Mouse (Mus musculus): ENCODE measurements around the gene Scn4b. TPM values are rescaled to one million over a fixed set of nuclear protein-coding genes. Genes with fewer than 3 reads are reported as not detected.

The Scn4b gene
- polyA plus RNA-seq, 1 experiment from 2014 or later, result 0.09 TPM

GRCm38 (mm10) chr9:45170150-45170549 is 32.0 kb downstream of the Scn4b start:
- no peaks in the 10 kb centered on the region for H3K27me3 ChIP-seq
- H3K4me2 ChIP-seq, result no peak overlapping the region
- no peak overlapping the region for H3K9ac ChIP-seq
- ATAC-seq (ENCODE audit: low read depth) (no peak), DNase-seq (no peak)
- no peaks in the 10 kb centered on the region for H3K36me3 ChIP-seq
- 70% methylated on average over 5 of the region's 5 CpGs for WGBS (ENCODE audit: insufficient replicate concordance)
- 0 out of 2 replicates have a peak, but pooled peaks cover 5% of the 10 kb centered on the region for H3K9me3 ChIP-seq (replicated peaks)
- no peaks in the 10 kb centered on the region for H3K4me1 ChIP-seq (replicated peaks)
- H3K27ac ChIP-seq, result no peak overlapping the region
- H3K4me3 ChIP-seq (replicated peaks), result no peak overlapping the region

DNA sequence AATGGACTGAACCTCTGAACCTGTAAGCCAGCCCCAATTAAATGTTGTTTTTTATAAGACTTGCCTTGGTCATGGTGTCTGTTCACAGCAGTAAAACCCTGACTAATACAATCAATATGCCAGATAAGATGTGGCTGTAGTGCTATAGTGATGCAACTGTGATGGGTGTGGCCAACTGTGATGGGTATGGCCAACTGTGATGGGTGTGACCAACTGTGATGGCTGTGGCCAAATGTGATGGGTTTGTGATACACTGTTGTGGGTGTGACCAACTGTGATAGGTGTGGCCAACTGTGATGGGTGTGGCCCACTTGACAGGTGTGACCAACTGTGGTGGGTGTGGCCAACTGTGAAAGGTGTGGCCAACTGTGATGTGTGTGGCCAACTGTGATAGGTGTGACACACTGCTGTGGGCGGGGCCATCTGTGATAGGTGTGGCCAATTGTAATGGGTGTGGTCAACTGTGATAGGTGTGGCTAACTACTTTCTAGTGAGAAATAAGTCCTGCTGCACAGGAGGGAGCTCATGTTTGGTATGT is 32.9 kb downstream of the Scn4b start:
- H3K4me1 ChIP-seq (replicated peaks), result no peaks in the 10 kb centered on the region
- no peak for DNase-seq
- H3K4me2 ChIP-seq, result no peak overlapping the region
- 0 out of 2 replicates have a peak, but pooled peaks cover 5% of the 10 kb centered on the region for H3K9me3 ChIP-seq (replicated peaks)
- WGBS (ENCODE audit: insufficient replicate concordance), result 44% methylated on average over 1 of the region's 1 CpGs
- no peak overlapping the region for H3K9ac ChIP-seq
- H3K4me3 ChIP-seq (replicated peaks), result no peak overlapping the region
- H3K27ac ChIP-seq, result no peak overlapping the region
- no peaks in the 10 kb centered on the region for H3K27me3 ChIP-seq
- no peak for ATAC-seq (ENCODE audit: low read depth)
- H3K36me3 ChIP-seq, result no peaks in the 10 kb centered on the region

GRCm38 (mm10) chr9:45173475-45173874 is 35.3 kb downstream of the Scn4b start:
- Histone ChIP-seq H3K27me3 (no peaks in the 10 kb centered on the region), H3K9ac (no peak overlapping the region), H3K4me1 (replicated peaks) (no peaks in the 10 kb centered on the region), H3K27ac (no peak overlapping the region), H3K9me3 (replicated peaks) (0 out of 2 replicates have a peak, but pooled peaks cover 5% of the 10 kb centered on the region), H3K4me2 (no peak overlapping the region), H3K4me3 (replicated peaks) (no peak overlapping the region), H3K36me3 (no peaks in the 10 kb centered on the region)
- 56% methylated on average over 3 of the region's 3 CpGs for WGBS (ENCODE audit: insufficient replicate concordance)
- DNase-seq (no peak), ATAC-seq (ENCODE audit: low read depth) (no peak)

GRCm38 (mm10) chr9:45179282-45179681 is 41.1 kb downstream of the Scn4b start:
- DNase-seq, result no peak
- H3K27ac ChIP-seq, result no peak overlapping the region
- H3K4me2 ChIP-seq, result no peak overlapping the region
- H3K4me1 ChIP-seq (replicated peaks), result peaks cover 5% of the 10 kb centered on the region; the same call in 1 of the 2 replicates
- no peak for ATAC-seq (ENCODE audit: low read depth)
- no peak overlapping the region for H3K4me3 ChIP-seq (replicated peaks)
- no peak overlapping the region for H3K9ac ChIP-seq
- H3K9me3 ChIP-seq (replicated peaks), result no peaks in the 10 kb centered on the region
- no peaks in the 10 kb centered on the region for H3K36me3 ChIP-seq
- H3K27me3 ChIP-seq, result no peaks in the 10 kb centered on the region
- 63% methylated on average over 5 of the region's 5 CpGs for WGBS (ENCODE audit: insufficient replicate concordance)

GRCm38 (mm10) chr9:45181770-45182169 is 43.6 kb downstream of the Scn4b start, which contains the start of gene BC049352:
Gene BC049352 (plus strand): TSS chr9:45182007.
- Histone ChIP-seq H3K36me3 (no peaks in the 10 kb centered on the region), H3K4me3 (replicated peaks) (no peak within 1 kb of the TSS), H3K9me3 (replicated peaks) (no peaks in the 10 kb centered on the region), H3K4me2 (no peak within 1 kb of the TSS), H3K4me1 (replicated peaks) (peaks cover 5% of the 10 kb centered on the region; the same call in 1 of the 2 replicates), H3K27ac (no peak within 1 kb of the TSS), H3K27me3 (no peaks in the 10 kb centered on the region), H3K9ac (no peak within 1 kb of the TSS)
- DNase-seq (no peak), ATAC-seq (ENCODE audit: low read depth) (no peak)
- 5% methylated on average over 2 of the region's 2 CpGs for WGBS (ENCODE audit: insufficient replicate concordance)

DNA sequence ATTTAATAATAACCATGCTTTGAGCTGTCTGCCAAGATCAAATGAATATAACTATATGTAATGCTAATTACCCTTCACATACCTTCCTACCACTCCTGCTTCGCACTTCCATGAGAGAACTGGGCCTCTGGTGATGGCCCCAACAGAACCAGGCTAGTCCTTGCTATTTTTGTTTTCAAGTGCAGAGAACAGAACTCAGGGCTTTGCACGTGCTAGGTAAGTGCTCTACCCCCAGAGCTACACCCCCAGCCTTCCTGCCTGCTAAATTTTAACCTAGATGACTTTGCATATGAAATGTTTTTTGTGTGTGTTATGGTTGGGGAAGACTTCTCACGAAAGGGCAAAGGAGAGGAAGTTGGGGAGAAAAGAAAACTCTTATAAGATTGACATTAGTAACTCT is 44.3 kb downstream of the Scn4b start:
- Histone ChIP-seq H3K9ac (no peak overlapping the region), H3K4me3 (replicated peaks) (no peak overlapping the region), H3K4me1 (replicated peaks) (peaks cover 5% of the 10 kb centered on the region; the same call in 1 of the 2 replicates), H3K27ac (no peak overlapping the region), H3K9me3 (replicated peaks) (no peaks in the 10 kb centered on the region), H3K27me3 (no peaks in the 10 kb centered on the region), H3K4me2 (no peak overlapping the region), H3K36me3 (no peaks in the 10 kb centered on the region)
- no peak for ATAC-seq (ENCODE audit: low read depth)
- DNase-seq, result no peak
- 28% methylated on average over 3 of the region's 3 CpGs for WGBS (ENCODE audit: insufficient replicate concordance)

DNA sequence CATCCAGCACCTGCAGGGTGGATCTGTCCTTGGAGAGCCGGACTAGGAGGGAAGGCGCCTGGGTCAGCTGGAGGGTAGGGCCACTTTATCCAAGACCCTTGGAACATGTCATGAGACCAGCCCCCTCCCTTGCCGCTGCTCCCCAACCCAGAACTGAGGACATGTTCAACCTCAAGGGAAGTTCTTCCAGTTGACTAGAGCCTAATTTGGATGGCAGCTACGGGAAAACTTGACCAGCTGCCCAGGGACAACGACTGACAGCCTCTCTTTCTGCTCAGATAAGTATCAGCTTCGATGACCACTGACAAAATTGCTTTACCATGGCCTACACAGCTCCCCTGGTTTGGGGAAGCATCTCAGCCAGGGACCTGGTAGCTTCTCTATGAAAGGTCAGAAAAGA is 45.1 kb downstream of the Scn4b start:
- no peak overlapping the region for H3K4me3 ChIP-seq (replicated peaks)
- H3K27me3 ChIP-seq, result no peaks in the 10 kb centered on the region
- no peak overlapping the region for H3K27ac ChIP-seq
- no peak overlapping the region for H3K4me2 ChIP-seq
- no peak overlapping the region for H3K9ac ChIP-seq
- DNase-seq (no peak), ATAC-seq (ENCODE audit: low read depth) (no peak)
- H3K9me3 ChIP-seq (replicated peaks), result no peaks in the 10 kb centered on the region
- H3K36me3 ChIP-seq, result no peaks in the 10 kb centered on the region
- 57% methylated on average over 6 of the region's 6 CpGs for WGBS (ENCODE audit: insufficient replicate concordance)
- H3K4me1 ChIP-seq (replicated peaks), result peaks cover 5% of the 10 kb centered on the region; the same call in 1 of the 2 replicates

DNA sequence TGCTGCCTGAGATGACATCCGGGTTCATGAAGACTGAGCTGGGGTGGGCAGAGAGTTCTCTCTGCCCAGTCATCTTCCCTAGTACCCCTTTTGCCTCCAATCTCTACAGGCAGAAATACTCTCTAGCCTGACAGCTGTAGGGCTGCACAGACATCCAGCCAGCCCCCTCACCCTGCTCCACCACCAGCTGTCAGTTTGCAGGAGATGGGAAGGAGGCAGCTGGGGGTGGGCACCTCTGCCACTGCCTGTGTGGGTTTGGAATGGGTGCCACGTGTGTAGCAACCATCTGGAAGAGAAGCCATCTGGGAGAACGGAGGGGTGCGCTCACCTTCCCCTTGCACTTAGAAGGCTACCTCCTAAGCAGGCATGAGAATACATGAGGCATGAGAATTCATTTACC is 47.1 kb downstream of the Scn4b start:
- WGBS (ENCODE audit: insufficient replicate concordance), result 65% methylated on average over 4 of the region's 4 CpGs
- no peak overlapping the region for H3K9ac ChIP-seq
- no peak for ATAC-seq (ENCODE audit: low read depth)
- no peak overlapping the region for H3K4me3 ChIP-seq (replicated peaks)
- H3K9me3 ChIP-seq (replicated peaks), result no peaks in the 10 kb centered on the region
- H3K4me2 ChIP-seq, result no peak overlapping the region
- peaks cover 5% of the 10 kb centered on the region; the same call in 1 of the 2 replicates for H3K4me1 ChIP-seq (replicated peaks)
- no peak overlapping the region for H3K27ac ChIP-seq
- no peak for DNase-seq
- no peaks in the 10 kb centered on the region for H3K27me3 ChIP-seq
- no peaks in the 10 kb centered on the region for H3K36me3 ChIP-seq

- no peak overlapping the region for H3K27ac ChIP-seq
- DNase-seq (no peak), ATAC-seq (ENCODE audit: low read depth) (no peak)
- no peak overlapping the region for H3K4me3 ChIP-seq (replicated peaks)
- no peaks in the 10 kb centered on the region; the same call in 1 of the 2 replicates for H3K27me3 ChIP-seq
- H3K9ac ChIP-seq, result no peak overlapping the region
- no peak overlapping the region for H3K4me2 ChIP-seq
- H3K4me1 ChIP-seq (replicated peaks), result no peaks in the 10 kb centered on the region
- 72% methylated on average over 10 of the region's 10 CpGs for WGBS (ENCODE audit: insufficient replicate concordance)
- H3K9me3 ChIP-seq (replicated peaks), result no peaks in the 10 kb centered on the region
- no peaks in the 10 kb centered on the region for H3K36me3 ChIP-seq
Measured at GRCm38 (mm10) chr9:45188570-45189563, 50.7 kb downstream of the Scn4b start.

DNA sequence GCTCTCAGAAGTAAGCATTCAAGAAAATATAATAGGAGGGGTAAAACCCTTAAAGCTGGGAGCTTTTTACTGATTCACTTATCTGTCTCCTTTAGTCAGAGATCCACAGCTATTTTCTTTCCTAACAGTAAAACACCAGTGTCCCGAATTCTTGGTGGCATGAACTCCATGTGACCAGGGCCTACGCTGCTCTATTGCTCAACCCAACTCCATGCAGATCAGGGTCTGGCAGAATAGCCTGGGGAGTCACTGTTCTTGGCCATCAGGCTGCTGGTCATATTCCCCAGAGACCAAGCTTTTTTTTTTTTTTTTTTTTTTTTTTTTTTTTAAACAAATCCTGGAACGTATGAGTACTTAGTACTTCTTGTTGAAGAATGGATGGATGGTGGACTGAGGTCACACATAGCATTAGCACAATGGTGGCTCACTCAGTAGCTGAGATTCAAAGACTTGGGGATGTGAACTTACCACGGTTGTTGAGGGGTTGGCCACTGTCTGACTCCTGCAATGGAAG is 51.5 kb downstream of the Scn4b start:
- H3K36me3 ChIP-seq, result no peaks in the 10 kb centered on the region
- 53% methylated on average over 4 of the region's 4 CpGs for WGBS (ENCODE audit: insufficient replicate concordance)
- DNase-seq (no peak), ATAC-seq (ENCODE audit: low read depth) (no peak)
- no peak overlapping the region for H3K27ac ChIP-seq
- no peaks in the 10 kb centered on the region for H3K4me1 ChIP-seq (replicated peaks)
- H3K9me3 ChIP-seq (replicated peaks), result no peaks in the 10 kb centered on the region
- no peak overlapping the region for H3K9ac ChIP-seq
- H3K4me3 ChIP-seq (replicated peaks), result no peak overlapping the region
- H3K4me2 ChIP-seq, result no peak overlapping the region
- H3K27me3 ChIP-seq, result no peaks in the 10 kb centered on the region; the same call in 1 of the 2 replicates

DNA sequence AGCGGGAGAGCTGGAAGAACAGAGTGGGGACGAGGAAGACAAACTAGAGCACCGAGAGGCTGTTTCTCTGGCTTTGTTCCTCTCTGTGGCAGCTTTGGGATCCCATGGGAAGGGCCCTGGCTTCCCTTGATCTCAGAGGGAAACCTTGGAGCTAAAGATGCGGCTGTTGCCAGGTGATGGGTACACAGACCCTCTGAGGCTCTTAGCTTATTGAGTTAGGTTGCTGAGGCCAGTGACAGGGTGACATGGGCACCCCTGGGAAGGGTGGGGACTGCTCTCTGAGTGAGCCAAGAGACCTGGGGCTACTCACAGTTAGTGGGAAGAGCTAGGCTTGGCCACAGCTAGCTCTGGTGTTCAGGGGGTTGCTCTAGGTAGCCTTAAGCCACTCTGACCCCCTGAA is 57.3 kb downstream of the Scn4b start:
- Histone ChIP-seq H3K9ac (no peak overlapping the region), H3K4me3 (replicated peaks) (no peak overlapping the region), H3K27me3 (no peaks in the 10 kb centered on the region; the same call in 1 of the 2 replicates), H3K9me3 (replicated peaks) (no peaks in the 10 kb centered on the region), H3K4me1 (replicated peaks) (no peaks in the 10 kb centered on the region), H3K27ac (no peak overlapping the region), H3K36me3 (no peaks in the 10 kb centered on the region), H3K4me2 (no peak overlapping the region)
- ATAC-seq (ENCODE audit: low read depth) (no peak), DNase-seq (no peak)
- 52% methylated on average over 4 of the region's 4 CpGs for WGBS (ENCODE audit: insufficient replicate concordance)
